Mouse (Mus musculus): Measurements from ENCODE around the gene Dpf3. TPM values are rescaled to one million over a fixed set of nuclear protein-coding genes. Genes with fewer than 3 reads are reported as not detected.

Gene Dpf3
- polyA plus RNA-seq, 1 experiment, result 4.0 TPM

- H3K27me3 ChIP-seq (replicated peaks; ENCODE audit: control insufficient read depth, insufficient read depth, low read length), result no peaks in the 10 kb centered on the region
- H3K4me3 ChIP-seq (ENCODE audit: insufficient read depth, low read depth, low read length), result no peak overlapping the region
- no peaks in the 10 kb centered on the region for H3K4me1 ChIP-seq (ENCODE audit: control insufficient read depth, insufficient read depth, low read length)
- no peak for DNase-seq
- no peaks in the 10 kb centered on the region for H3K36me3 ChIP-seq (ENCODE audit: control insufficient read depth, insufficient read depth, low read length)
- H3K27ac ChIP-seq (ENCODE audit: insufficient read depth, low read depth, low read length), result no peak overlapping the region
- 92% methylated on average over 16 of the region's 16 CpGs for WGBS
- no peak for TF ChIP-seq POLR2A (IDR thresholded peaks at IDR 0.05; ENCODE audit: low read depth, low read length)
- no peak for TF ChIP-seq CTCF (conservative IDR thresholded peaks at IDR 0.05; ENCODE audit: insufficient read depth, insufficient read length, low read depth, low read length)
These were observed 95.5 kb downstream of the Dpf3 start for GRCm38 (mm10) chr12:83392011-83392410.

- TF ChIP-seq CTCF (conservative IDR thresholded peaks at IDR 0.05; ENCODE audit: insufficient read depth, insufficient read length, low read depth, low read length) (no peak), POLR2A (IDR thresholded peaks at IDR 0.05; ENCODE audit: low read depth, low read length) (no peak)
- H3K27ac ChIP-seq (ENCODE audit: insufficient read depth, low read depth, low read length), result no peak overlapping the region
- 63% methylated on average over 3 of the region's 3 CpGs for WGBS
- no peak overlapping the region for H3K4me3 ChIP-seq (ENCODE audit: insufficient read depth, low read depth, low read length)
- H3K36me3 ChIP-seq (ENCODE audit: control insufficient read depth, insufficient read depth, low read length), result no peaks in the 10 kb centered on the region
- no peaks in the 10 kb centered on the region for H3K4me1 ChIP-seq (ENCODE audit: control insufficient read depth, insufficient read depth, low read length)
- DNase-seq, result no peak
- H3K27me3 ChIP-seq (replicated peaks; ENCODE audit: control insufficient read depth, insufficient read depth, low read length), result no peaks in the 10 kb centered on the region
These were observed 100.0 kb downstream of the Dpf3 start for GRCm38 (mm10) chr12:83387554-83387953.

GRCm38 (mm10) chr12:83381072-83381471 lies 106.4 kb downstream of the Dpf3 start:
- DNase-seq, result no peak
- Histone ChIP-seq H3K36me3 (ENCODE audit: control insufficient read depth, insufficient read depth, low read length) (no peaks in the 10 kb centered on the region), H3K27me3 (replicated peaks; ENCODE audit: control insufficient read depth, insufficient read depth, low read length) (no peaks in the 10 kb centered on the region), H3K4me1 (ENCODE audit: control insufficient read depth, insufficient read depth, low read length) (no peaks in the 10 kb centered on the region), H3K4me3 (ENCODE audit: insufficient read depth, low read depth, low read length) (no peak overlapping the region), H3K27ac (ENCODE audit: insufficient read depth, low read depth, low read length) (no peak overlapping the region)
- WGBS, result 73% methylated on average over 7 of the region's 7 CpGs
- TF ChIP-seq CTCF (conservative IDR thresholded peaks at IDR 0.05; ENCODE audit: insufficient read depth, insufficient read length, low read depth, low read length), result no peak
- no peak for TF ChIP-seq POLR2A (IDR thresholded peaks at IDR 0.05; ENCODE audit: low read depth, low read length)

GRCm38 (mm10) chr12:83380016-83380415 lies 107.5 kb downstream of the Dpf3 start:
- peak; percentile 17 for DNase-seq
- no peak for TF ChIP-seq POLR2A (IDR thresholded peaks at IDR 0.05; ENCODE audit: low read depth, low read length)
- TF ChIP-seq CTCF (conservative IDR thresholded peaks at IDR 0.05; ENCODE audit: insufficient read depth, insufficient read length, low read depth, low read length), result no peak
- H3K4me1 ChIP-seq (ENCODE audit: control insufficient read depth, insufficient read depth, low read length), result no peaks in the 10 kb centered on the region
- 66% methylated on average over 3 of the region's 3 CpGs for WGBS
- no peak overlapping the region for H3K4me3 ChIP-seq (ENCODE audit: insufficient read depth, low read depth, low read length)
- H3K27me3 ChIP-seq (replicated peaks; ENCODE audit: control insufficient read depth, insufficient read depth, low read length), result no peaks in the 10 kb centered on the region
- no peak overlapping the region for H3K27ac ChIP-seq (ENCODE audit: insufficient read depth, low read depth, low read length)
- H3K36me3 ChIP-seq (ENCODE audit: control insufficient read depth, insufficient read depth, low read length), result no peaks in the 10 kb centered on the region

- no peak for DNase-seq
- Histone ChIP-seq H3K36me3 (ENCODE audit: control insufficient read depth, insufficient read depth, low read length) (no peaks in the 10 kb centered on the region), H3K27ac (ENCODE audit: insufficient read depth, low read depth, low read length) (no peak overlapping the region), H3K4me3 (ENCODE audit: insufficient read depth, low read depth, low read length) (no peak overlapping the region), H3K4me1 (ENCODE audit: control insufficient read depth, insufficient read depth, low read length) (no peaks in the 10 kb centered on the region), H3K27me3 (replicated peaks; ENCODE audit: control insufficient read depth, insufficient read depth, low read length) (no peaks in the 10 kb centered on the region)
- 80% methylated on average over 12 of the region's 12 CpGs for WGBS
- TF ChIP-seq CTCF (conservative IDR thresholded peaks at IDR 0.05; ENCODE audit: insufficient read depth, insufficient read length, low read depth, low read length), result no peak
- TF ChIP-seq POLR2A (IDR thresholded peaks at IDR 0.05; ENCODE audit: low read depth, low read length), result no peak
These were observed 112.3 kb downstream of the Dpf3 start for GRCm38 (mm10) chr12:83375015-83375831.

GRCm38 (mm10) chr12:83373081-83373480 lies 114.4 kb downstream of the Dpf3 start:
- H3K27ac ChIP-seq (ENCODE audit: insufficient read depth, low read depth, low read length), result no peak overlapping the region
- no peak overlapping the region for H3K4me3 ChIP-seq (ENCODE audit: insufficient read depth, low read depth, low read length)
- H3K36me3 ChIP-seq (ENCODE audit: control insufficient read depth, insufficient read depth, low read length), result no peaks in the 10 kb centered on the region
- no peak for DNase-seq
- 83% methylated on average over 7 of the region's 7 CpGs for WGBS
- H3K4me1 ChIP-seq (ENCODE audit: control insufficient read depth, insufficient read depth, low read length), result no peaks in the 10 kb centered on the region
- H3K27me3 ChIP-seq (replicated peaks; ENCODE audit: control insufficient read depth, insufficient read depth, low read length), result no peaks in the 10 kb centered on the region
- TF ChIP-seq POLR2A (IDR thresholded peaks at IDR 0.05; ENCODE audit: low read depth, low read length) (no peak), CTCF (conservative IDR thresholded peaks at IDR 0.05; ENCODE audit: insufficient read depth, insufficient read length, low read depth, low read length) (no peak)

- Histone ChIP-seq H3K27me3 (replicated peaks; ENCODE audit: control insufficient read depth, insufficient read depth, low read length) (no peaks in the 10 kb centered on the region), H3K4me1 (ENCODE audit: control insufficient read depth, insufficient read depth, low read length) (no peaks in the 10 kb centered on the region), H3K27ac (ENCODE audit: insufficient read depth, low read depth, low read length) (no peak overlapping the region), H3K36me3 (ENCODE audit: control insufficient read depth, insufficient read depth, low read length) (no peaks in the 10 kb centered on the region), H3K4me3 (ENCODE audit: insufficient read depth, low read depth, low read length) (no peak overlapping the region)
- 93% methylated on average over 7 of the region's 7 CpGs for WGBS
- no peak for DNase-seq
- TF ChIP-seq POLR2A (IDR thresholded peaks at IDR 0.05; ENCODE audit: low read depth, low read length), result no peak
- no peak for TF ChIP-seq CTCF (conservative IDR thresholded peaks at IDR 0.05; ENCODE audit: insufficient read depth, insufficient read length, low read depth, low read length)
These were observed 115.2 kb downstream of the Dpf3 start for GRCm38 (mm10) chr12:83372290-83372689.
